ENCODE assay signal across 29 mouse cellular contexts in the genomic region with DNA sequence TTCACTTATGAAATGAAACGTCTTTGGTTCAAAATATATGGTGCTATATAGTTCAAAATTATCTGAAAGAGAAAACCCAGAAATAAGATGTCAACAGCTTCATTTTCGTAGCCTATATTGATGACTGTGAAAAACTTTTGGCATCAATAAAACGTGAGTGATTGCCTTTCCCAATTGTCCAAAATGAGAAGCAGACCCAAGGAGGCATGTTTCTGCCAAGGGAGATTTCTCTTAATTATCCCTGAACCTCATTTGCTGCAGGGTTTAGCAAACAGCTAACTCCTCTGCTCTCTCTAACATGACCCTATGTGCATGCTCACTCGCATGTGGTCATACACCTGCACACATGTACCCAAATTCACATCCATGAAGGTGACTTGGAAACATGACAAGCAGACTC.
DNase-seq lines count a peak whose midpoint lies in the region; ATAC-seq and TF ChIP-seq lines count a peak whose summit lies in the region.
"Had no signal": no experiment of that assay in that cellular context is flagged by ENCODE, and none has a peak within 500 bp of the region (broad histone marks: within the 10 kb centered on the region; RNA-seq: fewer than 3 reads in every experiment).

No protein-coding gene starts in this region.

- H3K4me1 ChIP-seq in hindbrain, postnatal 0 days (ENCODE audit: insufficient read depth, low read length), result no peaks in the 10 kb centered on the region
- H3K4me1 ChIP-seq in hindbrain, embryonic 11.5 days (replicated peaks; ENCODE audit: control insufficient read depth, insufficient read depth, low read length), result no peaks in the 10 kb centered on the region
- peaks cover 7% of the 10 kb centered on the region for H3K4me1 ChIP-seq in embryonic fibroblast, embryonic 13.5 days (ENCODE audit: control insufficient read depth, insufficient read depth, low read length)
- H3K4me1 ChIP-seq: forebrain, embryonic 12.5 days; intestine, embryonic 15.5 days had no signal

- H3K9me3 ChIP-seq in hindbrain, postnatal 0 days (ENCODE audit: low read length), result no peaks in the 10 kb centered on the region
- no peaks in the 10 kb centered on the region for H3K9me3 ChIP-seq in hindbrain, embryonic 11.5 days (ENCODE audit: control insufficient read depth, low read length)
- H3K9me3 ChIP-seq: embryonic facial prominence, embryonic 12.5 days; forebrain, embryonic 12.5 days; hindbrain, embryonic 10.5 days; intestine, embryonic 15.5 days had no signal

- H3K9ac ChIP-seq in hindbrain, postnatal 0 days (replicated peaks; ENCODE audit: low read length), result no peak overlapping the region
- no peak overlapping the region for H3K9ac ChIP-seq in hindbrain, embryonic 11.5 days (ENCODE audit: low read depth, low read length)
- H3K9ac ChIP-seq: embryonic facial prominence, embryonic 12.5 days; forebrain, embryonic 12.5 days; heart, embryonic 12.5 days; heart, embryonic 15.5 days; hindbrain, embryonic 14.5 days; intestine, embryonic 15.5 days had no signal

- no peaks in the 10 kb centered on the region for H3K27me3 ChIP-seq in hindbrain, postnatal 0 days (ENCODE audit: insufficient read depth, low read length)
- no peaks in the 10 kb centered on the region for H3K27me3 ChIP-seq in hindbrain, embryonic 11.5 days (ENCODE audit: control insufficient read depth, insufficient read depth, low read length)
- H3K27me3 ChIP-seq: embryonic facial prominence, embryonic 12.5 days; forebrain, embryonic 12.5 days; heart, embryonic 12.5 days; intestine, embryonic 15.5 days had no signal

- H3K36me3 ChIP-seq in hindbrain, postnatal 0 days (ENCODE audit: insufficient read depth, low read length), result no peaks in the 10 kb centered on the region
- no peaks in the 10 kb centered on the region for H3K36me3 ChIP-seq in hindbrain, embryonic 11.5 days (ENCODE audit: control insufficient read depth, insufficient read depth, low read length)
- H3K36me3 ChIP-seq: embryonic facial prominence, embryonic 12.5 days; forebrain, embryonic 12.5 days; G1E; heart, embryonic 12.5 days; heart, embryonic 15.5 days; hindbrain, embryonic 10.5 days; intestine, embryonic 15.5 days had no signal

- no peak overlapping the region for H3K4me2 ChIP-seq in hindbrain, postnatal 0 days (ENCODE audit: low read depth, low read length)
- no peak overlapping the region for H3K4me2 ChIP-seq in hindbrain, embryonic 11.5 days (replicated peaks; ENCODE audit: low read depth, low read length)
- H3K4me2 ChIP-seq: embryonic facial prominence, embryonic 12.5 days; forebrain, embryonic 12.5 days; heart, embryonic 12.5 days; heart, embryonic 15.5 days; hindbrain, embryonic 14.5 days; intestine, embryonic 15.5 days had no signal

- peak overlapping the region; percentile 32; the same call in 1 of the 2 replicates for H3K27ac ChIP-seq in hindbrain, postnatal 0 days
- H3K27ac ChIP-seq in hindbrain, embryonic 11.5 days (ENCODE audit: low read depth, low read length), result no peak overlapping the region
- H3K27ac ChIP-seq in embryonic fibroblast, embryonic 13.5 days (ENCODE audit: insufficient read depth, low read length), result peak overlapping the region; percentile 58
- H3K27ac ChIP-seq: embryonic facial prominence, embryonic 12.5 days; forebrain, embryonic 12.5 days; gastrocnemius, adult 2 months; heart, embryonic 15.5 days; hindbrain, embryonic 10.5 days; hindbrain, embryonic 14.5 days; intestine, embryonic 15.5 days had no signal

- no peak overlapping the region for H3K4me3 ChIP-seq in hindbrain, postnatal 0 days (ENCODE audit: low read length)
- H3K4me3 ChIP-seq in hindbrain, embryonic 11.5 days (ENCODE audit: low read depth, low read length), result no peak overlapping the region
- H3K4me3 ChIP-seq in embryonic fibroblast, embryonic 13.5 days (ENCODE audit: insufficient read depth, low read length), result no peak overlapping the region
- H3K4me3 ChIP-seq: embryonic facial prominence, embryonic 12.5 days; forebrain, embryonic 12.5 days; gastrocnemius, adult 2 months; heart, embryonic 12.5 days; heart, embryonic 15.5 days; hindbrain, embryonic 10.5 days; intestine, embryonic 15.5 days had no signal

- DNase-seq in hindbrain, postnatal 0 days (ENCODE audit: low spot score), result no peak
- no peak for DNase-seq in hindbrain, embryonic 11.5 days (ENCODE audit: low spot score)
- DNase-seq in hindlimb bud, embryonic 11.5 days (ENCODE audit: extremely low spot score, low read depth, low spot score), result peak; percentile 57
- no peak for DNase-seq in adrenal gland, adult 8-10 months
- DNase-seq in lung, postnatal 10 days, result no peak
- DNase-seq in embryo, embryonic 10 days (ENCODE audit: low spot score), result no peak
- DNase-seq: adrenal gland, adult 2 months; adrenal gland, postnatal 25 days; B cell, adult 2 months; cerebellum, adult 11-12 months; cerebellum, adult 8-10 months; cerebellum, postnatal 10 days; cerebellum, postnatal 36 days; gastrocnemius, adult 2 months; gastrocnemius, postnatal 25 days; heart, adult 18-20 months; heart, postnatal 10 days; heart, postnatal 36 days; kidney, adult 11 months had no signal

- WGBS in hindbrain, postnatal 0 days, result 72% methylated on average over 4 of the region's 4 CpGs
- 82% methylated on average over 4 of the region's 4 CpGs for WGBS in hindbrain, embryonic 11.5 days

- no peak for TF ChIP-seq POLR2A in embryonic fibroblast, embryonic 13.5 days (IDR thresholded peaks at IDR 0.05; ENCODE audit: low read depth, low read length)

- TF ChIP-seq CTCF in hindbrain, postnatal 0 days (IDR thresholded peaks at IDR 0.05; ENCODE audit: low read depth), result no peak
- TF ChIP-seq CTCF in embryonic fibroblast, embryonic 13.5 days (IDR thresholded peaks at IDR 0.05; ENCODE audit: borderline replicate concordance, insufficient read depth, low read length), result no peak

- no peak for ATAC-seq in hindbrain, postnatal 0 days
- no peak for ATAC-seq in hindbrain, embryonic 11.5 days (ENCODE audit: low FRiP score)
- ATAC-seq: forebrain, embryonic 16.5 days; intestine, embryonic 15.5 days had no signal
